Mouse (Mus musculus) Muller cell, postnatal 12 days (primary cell): ENCODE measurements at regions not wholly inside any gene's neighbourhood (a gene's known extent, or its start where the extent isn't known, plus 50 kb on each side); places are given as distances from the start of the nearest gene placed in this dataset.
"Not testable (repeated sequence)": the region's sequence is repeated elsewhere in the genome, so short reads cannot be mapped to it uniquely, and the experiment has no call there.

ENCODE experiments used
- DNase-seq: peaks from one replicate; pipeline ENCODE4 v3.0.0-alpha.2; 2015; ENCODE audit errors: inconsistent ontology term

GRCm38 (mm10) chr5:89354936-89355335, 102.8 kb downstream of the Gc start:
- not testable (repeated sequence) for DNase-seq

- peak; percentile 65 for DNase-seq
Measured at GRCm38 (mm10) chr5:89347771-89348170, 109.9 kb downstream of the Gc start.

GRCm38 (mm10) chr5:89340532-89340931, 117.2 kb downstream of the Gc start:
- DNase-seq, result no peak

- DNase-seq, result no peak
Measured at GRCm38 (mm10) chr5:89337966-89338657, 119.6 kb downstream of the Gc start.
